Mouse (Mus musculus): ENCODE measurements around the gene Fads6. TPM values are rescaled to one million over a fixed set of nuclear protein-coding genes. Genes with fewer than 3 reads are reported as not detected.

The Fads6 gene
- polyA plus RNA-seq, 1 experiment from 2014 or later: 0.42 TPM

DNA sequence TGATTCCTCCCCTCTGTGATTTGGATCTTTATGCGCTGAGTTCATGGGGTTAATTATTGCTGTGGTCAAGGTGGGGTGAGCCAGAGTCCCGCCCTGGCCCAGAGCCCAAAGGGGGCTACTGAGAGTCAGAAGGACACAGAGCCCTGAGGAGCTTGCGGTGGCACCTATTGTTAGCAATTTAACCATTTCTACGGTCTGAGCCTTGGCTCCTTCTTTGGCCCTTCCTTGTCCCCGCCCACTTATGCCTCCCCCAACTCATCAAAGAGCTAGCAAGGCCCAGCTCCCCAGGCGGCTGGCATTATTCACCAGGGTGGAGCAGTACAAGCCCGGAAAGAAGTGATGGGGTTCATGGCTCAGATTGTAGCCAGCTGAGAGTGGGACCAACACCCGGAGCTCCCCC lies 9.4 kb upstream of the Fads6 start, which contains the start of gene Otop2:
TSS of gene Otop2 (plus strand) at position 301 of the 400 bp plus-strand sequence.
- no peaks in the 10 kb centered on the region for H3K4me1 ChIP-seq (ENCODE audit: insufficient read depth, low read length)
- 17% methylated on average over 8 of the region's 8 CpGs for WGBS
- no peak within 1 kb of the TSS for H3K27ac ChIP-seq (ENCODE audit: low read length)
- H3K9ac ChIP-seq (replicated peaks; ENCODE audit: low read length): no peak within 1 kb of the TSS
- H3K4me3 ChIP-seq (ENCODE audit: low read length): no peak within 1 kb of the TSS
- H3K9me3 ChIP-seq (ENCODE audit: low read length): no peaks in the 10 kb centered on the region
- no peaks in the 10 kb centered on the region for H3K36me3 ChIP-seq (ENCODE audit: insufficient read depth, low read length)
- ATAC-seq (ENCODE audit: low FRiP score, low TSS enrichment): no peak
- H3K4me2 ChIP-seq (replicated peaks; ENCODE audit: low read depth, low read length): no peak within 1 kb of the TSS
- no peaks in the 10 kb centered on the region for H3K27me3 ChIP-seq (ENCODE audit: insufficient read depth, low read length)

DNA sequence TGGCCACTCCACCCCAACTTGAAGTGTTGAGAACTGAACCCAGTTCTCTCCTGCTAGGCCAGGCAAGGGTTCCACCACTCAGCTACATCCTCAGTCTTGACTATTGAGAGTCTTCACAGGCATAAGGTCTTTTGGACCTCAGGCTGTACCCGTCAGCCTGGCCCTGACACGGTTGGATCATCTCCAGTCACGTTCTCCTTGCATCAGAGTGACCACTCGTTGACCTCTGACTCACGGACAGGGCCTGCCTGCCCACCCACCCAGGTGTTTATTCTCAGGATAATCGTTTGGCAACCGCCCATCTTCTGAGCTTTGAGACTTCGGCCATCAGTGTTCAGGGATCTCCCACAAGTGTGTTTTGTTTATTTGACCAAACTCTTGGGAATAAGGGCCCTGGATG lies 5.7 kb upstream of the Fads6 start:
- ATAC-seq (ENCODE audit: low FRiP score, low TSS enrichment): no peak
- no peaks in the 10 kb centered on the region for H3K4me1 ChIP-seq (ENCODE audit: insufficient read depth, low read length)
- H3K36me3 ChIP-seq (ENCODE audit: insufficient read depth, low read length): no peaks in the 10 kb centered on the region
- H3K27ac ChIP-seq (ENCODE audit: low read length): no peak overlapping the region
- H3K4me3 ChIP-seq (ENCODE audit: low read length): no peak overlapping the region
- no peaks in the 10 kb centered on the region for H3K9me3 ChIP-seq (ENCODE audit: low read length)
- WGBS: 41% methylated on average over 8 of the region's 8 CpGs
- H3K27me3 ChIP-seq (ENCODE audit: insufficient read depth, low read length): peaks cover 11% of the 10 kb centered on the region
- H3K9ac ChIP-seq (replicated peaks; ENCODE audit: low read length): no peak overlapping the region
- H3K4me2 ChIP-seq (replicated peaks; ENCODE audit: low read depth, low read length): no peak overlapping the region

- peaks cover 23% of the 10 kb centered on the region for H3K27me3 ChIP-seq (ENCODE audit: insufficient read depth, low read length)
These were observed 3.9 kb upstream of the Fads6 start for GRCm38 (mm10) chr11:115301351-115301750.

GRCm38 (mm10) chr11:115300745-115301144 lies 3.3 kb upstream of the Fads6 start:
- WGBS: 83% methylated on average over 4 of the region's 4 CpGs
- Histone ChIP-seq H3K9me3 (ENCODE audit: low read length) (no peaks in the 10 kb centered on the region), H3K9ac (replicated peaks; ENCODE audit: low read length) (no peak overlapping the region), H3K27me3 (ENCODE audit: insufficient read depth, low read length) (peaks cover 23% of the 10 kb centered on the region), H3K4me2 (replicated peaks; ENCODE audit: low read depth, low read length) (no peak overlapping the region), H3K4me3 (ENCODE audit: low read length) (no peak overlapping the region), H3K4me1 (ENCODE audit: insufficient read depth, low read length) (peaks cover 10% of the 10 kb centered on the region; the same call in 1 of the 2 replicates), H3K27ac (ENCODE audit: low read length) (no peak overlapping the region), H3K36me3 (ENCODE audit: insufficient read depth, low read length) (no peaks in the 10 kb centered on the region)
- ATAC-seq (ENCODE audit: low FRiP score, low TSS enrichment): no peak

More at GRCm38 (mm10) chr11:115301351-115301750, 3.9 kb upstream of the Fads6 start:
- 76% methylated on average over 2 of the region's 2 CpGs for WGBS
- Histone ChIP-seq H3K9me3 (ENCODE audit: low read length) (no peaks in the 10 kb centered on the region), H3K36me3 (ENCODE audit: insufficient read depth, low read length) (no peaks in the 10 kb centered on the region), H3K4me3 (ENCODE audit: low read length) (no peak overlapping the region), H3K4me1 (ENCODE audit: insufficient read depth, low read length) (peaks cover 10% of the 10 kb centered on the region; the same call in 1 of the 2 replicates), H3K4me2 (replicated peaks; ENCODE audit: low read depth, low read length) (no peak overlapping the region), H3K9ac (replicated peaks; ENCODE audit: low read length) (no peak overlapping the region), H3K27ac (ENCODE audit: low read length) (no peak overlapping the region)
- no peak for ATAC-seq (ENCODE audit: low FRiP score, low TSS enrichment)

DNA sequence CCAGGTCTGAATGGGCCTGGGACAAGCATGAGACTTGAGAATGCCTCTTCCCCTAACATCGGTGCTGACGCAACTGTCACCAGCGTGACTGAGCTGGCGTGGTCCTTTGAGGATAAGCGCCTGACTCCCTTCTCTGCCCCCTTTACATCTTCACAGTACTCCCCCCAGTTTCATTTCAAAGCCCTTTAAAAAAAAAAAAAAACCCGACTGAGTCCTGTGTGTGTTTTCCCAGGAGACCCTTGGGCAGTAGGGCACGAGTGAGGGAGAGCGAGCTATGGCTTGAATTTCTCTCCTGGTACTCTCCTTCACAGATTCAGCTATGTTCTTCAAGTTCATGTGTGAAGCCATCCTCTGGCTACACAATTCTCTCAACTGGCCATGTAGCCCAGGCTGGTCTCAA lies 697 bp upstream of the Fads6 start:
- H3K4me2 ChIP-seq (replicated peaks; ENCODE audit: low read depth, low read length): no peak overlapping the region
- peaks cover 10% of the 10 kb centered on the region; the same call in 1 of the 2 replicates for H3K4me1 ChIP-seq (ENCODE audit: insufficient read depth, low read length)
- H3K9ac ChIP-seq (replicated peaks; ENCODE audit: low read length): no peak overlapping the region
- no peaks in the 10 kb centered on the region for H3K36me3 ChIP-seq (ENCODE audit: insufficient read depth, low read length)
- H3K27ac ChIP-seq (ENCODE audit: low read length): no peak overlapping the region
- ATAC-seq (ENCODE audit: low FRiP score, low TSS enrichment): no peak
- 58% methylated on average over 8 of the region's 8 CpGs for WGBS
- H3K9me3 ChIP-seq (ENCODE audit: low read length): no peaks in the 10 kb centered on the region
- H3K4me3 ChIP-seq (ENCODE audit: low read length): no peak overlapping the region
- peaks cover 23% of the 10 kb centered on the region for H3K27me3 ChIP-seq (ENCODE audit: insufficient read depth, low read length)

- Histone ChIP-seq H3K27ac (ENCODE audit: low read length) (no peak overlapping the region), H3K36me3 (ENCODE audit: insufficient read depth, low read length) (no peaks in the 10 kb centered on the region), H3K9ac (replicated peaks; ENCODE audit: low read length) (peak overlapping the region; percentile 61), H3K4me2 (replicated peaks; ENCODE audit: low read depth, low read length) (peak overlapping the region; percentile 61), H3K9me3 (ENCODE audit: low read length) (no peaks in the 10 kb centered on the region), H3K27me3 (ENCODE audit: insufficient read depth, low read length) (peaks cover 23% of the 10 kb centered on the region), H3K4me3 (ENCODE audit: low read length) (peak overlapping the region; percentile 44), H3K4me1 (ENCODE audit: insufficient read depth, low read length) (peaks cover 10% of the 10 kb centered on the region; the same call in 1 of the 2 replicates)
- ATAC-seq (ENCODE audit: low FRiP score, low TSS enrichment): no peak
- 54% methylated on average over 21 of the region's 21 CpGs for WGBS
These were observed 822 bp downstream of the Fads6 start for GRCm38 (mm10) chr11:115296471-115297210.

GRCm38 (mm10) chr11:115295939-115296338 lies 1.5 kb downstream of the Fads6 start:
- Histone ChIP-seq H3K36me3 (ENCODE audit: insufficient read depth, low read length) (no peaks in the 10 kb centered on the region), H3K4me2 (replicated peaks; ENCODE audit: low read depth, low read length) (no peak overlapping the region), H3K9ac (replicated peaks; ENCODE audit: low read length) (no peak overlapping the region), H3K27me3 (ENCODE audit: insufficient read depth, low read length) (peaks cover 23% of the 10 kb centered on the region), H3K4me1 (ENCODE audit: insufficient read depth, low read length) (peaks cover 14% of the 10 kb centered on the region), H3K9me3 (ENCODE audit: low read length) (no peaks in the 10 kb centered on the region), H3K27ac (ENCODE audit: low read length) (no peak overlapping the region), H3K4me3 (ENCODE audit: low read length) (no peak overlapping the region)
- 80% methylated on average over 11 of the region's 11 CpGs for WGBS
- ATAC-seq (ENCODE audit: low FRiP score, low TSS enrichment): no peak

DNA sequence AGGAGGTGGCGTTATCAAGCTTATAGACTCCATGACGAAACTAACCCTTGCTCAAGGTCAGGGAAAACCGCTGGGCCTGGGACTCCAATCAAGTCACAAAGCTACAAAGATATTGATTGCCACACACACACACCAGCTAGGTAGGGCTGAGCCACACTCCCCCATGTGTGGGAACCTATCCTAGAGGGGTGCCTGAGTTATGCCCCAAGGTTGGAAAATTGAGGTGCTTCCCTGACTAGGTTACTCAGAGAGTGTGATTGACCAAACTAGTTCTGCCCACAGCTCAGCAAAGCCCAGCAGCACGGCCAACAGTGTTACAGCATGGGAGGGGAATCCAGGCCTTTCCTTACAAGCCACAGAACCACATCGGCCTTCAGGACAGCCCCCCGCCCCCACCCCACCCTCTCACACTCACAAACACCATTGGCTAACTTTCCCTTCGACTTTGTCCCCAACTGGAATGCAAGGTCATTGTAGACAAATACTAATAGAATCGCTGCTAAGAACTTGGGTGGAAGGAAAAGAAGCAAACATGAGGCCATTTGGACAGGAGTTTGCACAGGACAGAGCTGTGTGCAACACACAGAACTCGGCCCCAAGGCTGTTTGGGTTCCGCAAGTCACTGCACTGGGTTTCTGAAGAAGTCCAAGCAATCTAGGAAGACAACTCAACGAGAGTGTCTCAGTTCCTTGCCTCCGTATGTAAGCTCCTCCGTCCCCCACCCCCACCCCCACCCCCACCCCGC lies 4.7 kb downstream of the Fads6 start:
- no peak overlapping the region for H3K4me2 ChIP-seq (replicated peaks; ENCODE audit: low read depth, low read length)
- peaks cover 17% of the 10 kb centered on the region for H3K4me1 ChIP-seq (ENCODE audit: insufficient read depth, low read length)
- no peak for ATAC-seq (ENCODE audit: low FRiP score, low TSS enrichment)
- 60% methylated on average over 14 of the region's 14 CpGs for WGBS
- no peaks in the 10 kb centered on the region for H3K9me3 ChIP-seq (ENCODE audit: low read length)
- H3K4me3 ChIP-seq (ENCODE audit: low read length): no peak overlapping the region
- H3K9ac ChIP-seq (replicated peaks; ENCODE audit: low read length): no peak overlapping the region
- H3K36me3 ChIP-seq (ENCODE audit: insufficient read depth, low read length): no peaks in the 10 kb centered on the region
- 0 out of 2 replicates have a peak overlapping the region, but pooled peaks have one; percentile 10 for H3K27ac ChIP-seq (ENCODE audit: low read length)
- peaks cover 9% of the 10 kb centered on the region for H3K27me3 ChIP-seq (ENCODE audit: insufficient read depth, low read length)

DNA sequence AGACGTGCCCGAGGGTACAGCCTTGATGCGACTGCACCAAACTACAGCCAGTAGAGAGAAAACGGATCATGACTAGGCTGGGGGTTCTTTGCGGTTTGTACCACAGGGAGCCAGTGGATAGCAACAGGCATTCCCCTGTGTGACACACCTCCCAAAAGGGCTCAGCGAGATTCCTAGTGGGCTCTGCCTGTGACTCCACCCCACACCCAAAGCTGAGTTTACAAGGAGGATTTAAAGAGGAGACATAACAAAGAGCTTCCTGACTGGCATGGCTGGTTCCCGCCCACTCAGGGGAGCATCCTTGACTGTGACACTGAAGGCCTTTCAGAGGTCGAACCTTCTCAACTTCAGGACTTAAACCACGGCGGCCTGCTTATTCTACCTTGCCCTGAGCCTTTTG lies 6.0 kb downstream of the Fads6 start:
- Histone ChIP-seq H3K36me3 (ENCODE audit: insufficient read depth, low read length) (no peaks in the 10 kb centered on the region), H3K4me2 (replicated peaks; ENCODE audit: low read depth, low read length) (no peak overlapping the region), H3K4me3 (ENCODE audit: low read length) (no peak overlapping the region), H3K9ac (replicated peaks; ENCODE audit: low read length) (no peak overlapping the region), H3K27me3 (ENCODE audit: insufficient read depth, low read length) (no peaks in the 10 kb centered on the region), H3K4me1 (ENCODE audit: insufficient read depth, low read length) (peaks cover 9% of the 10 kb centered on the region; the same call in 1 of the 2 replicates), H3K27ac (ENCODE audit: low read length) (no peak overlapping the region), H3K9me3 (ENCODE audit: low read length) (no peaks in the 10 kb centered on the region)
- 77% methylated on average over 10 of the region's 10 CpGs for WGBS
- ATAC-seq (ENCODE audit: low FRiP score, low TSS enrichment): no peak

- Histone ChIP-seq H3K27ac (ENCODE audit: low read length) (no peak overlapping the region), H3K4me1 (ENCODE audit: insufficient read depth, low read length) (peaks cover 9% of the 10 kb centered on the region; the same call in 1 of the 2 replicates), H3K9me3 (ENCODE audit: low read length) (no peaks in the 10 kb centered on the region), H3K9ac (replicated peaks; ENCODE audit: low read length) (no peak overlapping the region), H3K4me2 (replicated peaks; ENCODE audit: low read depth, low read length) (no peak overlapping the region), H3K27me3 (ENCODE audit: insufficient read depth, low read length) (no peaks in the 10 kb centered on the region), H3K36me3 (ENCODE audit: insufficient read depth, low read length) (no peaks in the 10 kb centered on the region), H3K4me3 (ENCODE audit: low read length) (no peak overlapping the region)
- no peak; the same call in 1 of the 2 replicates for ATAC-seq (ENCODE audit: low FRiP score, low TSS enrichment)
- WGBS: 49% methylated on average over 6 of the region's 6 CpGs
These were observed 6.5 kb downstream of the Fads6 start for GRCm38 (mm10) chr11:115290919-115291318.
